Mouse (Mus musculus) cerebellum, postnatal 36 days (tissue): ENCODE results near the gene Insl6.

Source experiments
- DNase-seq, 2 experiments: peaks; one replicate each; pipeline ENCODE4 v3.0.0; 2021 to 2022; ENCODE audit warnings: mixed read lengths in 2 of 2

Gene Insl6

DNA sequence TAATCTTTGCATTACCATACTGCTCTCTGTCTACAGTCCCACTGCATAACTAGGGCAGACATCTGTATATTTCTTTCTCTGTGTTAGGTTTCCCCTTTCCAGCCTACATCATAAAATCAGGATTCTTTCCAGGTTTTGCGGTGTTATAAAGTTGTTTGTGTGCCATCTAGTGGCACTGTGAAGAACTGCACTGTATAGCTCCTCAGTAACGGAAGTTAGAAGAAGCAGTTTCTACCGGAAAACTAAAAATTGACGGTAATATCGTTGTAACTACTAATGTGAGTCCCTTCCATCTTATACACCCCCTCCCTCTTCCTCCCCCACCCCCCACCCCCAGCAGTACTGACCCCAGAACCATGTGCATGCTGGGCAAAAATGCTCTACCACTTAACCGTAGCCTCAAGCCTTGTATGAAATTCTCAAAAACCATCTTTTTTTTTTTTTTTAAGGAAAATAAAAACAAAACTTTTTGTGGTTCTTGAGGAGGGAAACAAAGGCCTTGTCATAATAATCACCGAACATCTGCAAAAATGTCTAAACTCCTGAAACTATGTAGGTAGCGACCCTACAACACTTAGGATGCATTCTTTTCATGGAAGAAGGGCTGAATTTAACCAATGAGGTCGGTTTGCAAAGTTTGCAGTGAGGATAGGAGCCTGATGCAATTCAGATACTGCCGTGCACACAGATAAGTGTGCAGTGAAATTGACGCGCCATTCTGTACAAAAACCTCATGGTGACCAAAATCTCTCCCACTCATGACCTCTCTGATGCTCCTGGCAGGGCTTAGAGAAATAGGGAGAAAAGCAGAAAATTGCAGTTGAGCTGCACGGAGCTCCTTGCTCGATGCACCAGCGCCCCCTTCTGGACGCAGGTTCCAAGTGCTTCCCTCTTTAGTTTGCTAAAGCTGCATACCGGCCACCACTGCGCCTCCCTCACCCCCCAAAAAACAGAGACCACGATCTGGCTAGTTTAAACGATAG is 30.0 kb upstream of the Insl6 start:
- DNase-seq = peak; percentile 88 to 89

DNA sequence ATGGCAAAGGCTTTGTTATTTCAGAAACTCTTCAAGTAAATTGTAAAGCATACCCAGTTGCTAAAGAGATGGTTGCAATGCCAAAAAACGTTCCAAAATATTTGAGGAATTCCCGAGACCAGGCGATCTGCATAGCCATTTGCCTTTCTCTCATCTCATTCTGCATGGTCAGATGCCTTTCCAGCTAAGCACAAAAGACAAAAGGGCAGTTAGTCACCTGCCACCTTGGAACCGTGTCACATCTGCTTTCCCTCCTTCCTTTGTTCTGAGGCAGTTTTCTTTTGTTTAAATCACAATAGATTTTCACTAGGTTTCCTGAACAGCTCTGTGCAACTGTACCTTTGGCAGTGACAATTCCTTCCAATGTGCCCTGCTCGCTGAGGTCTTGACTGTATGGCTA is 25.8 kb upstream of the Insl6 start:
- no peak for DNase-seq

DNA sequence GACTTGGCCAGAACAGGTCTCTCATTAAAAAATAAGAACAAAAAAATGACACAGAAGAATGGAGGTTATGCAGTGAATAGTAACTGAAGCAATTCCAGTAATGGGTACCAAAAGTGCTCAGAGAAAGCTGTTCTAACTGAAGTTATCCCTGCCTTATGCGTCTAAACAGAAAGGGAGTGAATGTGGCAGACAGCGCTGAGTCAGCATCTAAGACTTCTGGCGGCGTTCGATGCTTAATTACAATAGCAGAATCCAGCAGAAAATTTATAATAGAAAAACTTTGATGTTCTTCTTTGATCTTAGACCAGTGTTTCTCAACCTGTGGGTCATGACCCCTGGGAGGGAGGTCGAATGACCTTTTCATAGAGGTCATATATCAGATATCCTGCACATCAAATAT is 20.5 kb upstream of the Insl6 start:
- DNase-seq = no peak

DNA sequence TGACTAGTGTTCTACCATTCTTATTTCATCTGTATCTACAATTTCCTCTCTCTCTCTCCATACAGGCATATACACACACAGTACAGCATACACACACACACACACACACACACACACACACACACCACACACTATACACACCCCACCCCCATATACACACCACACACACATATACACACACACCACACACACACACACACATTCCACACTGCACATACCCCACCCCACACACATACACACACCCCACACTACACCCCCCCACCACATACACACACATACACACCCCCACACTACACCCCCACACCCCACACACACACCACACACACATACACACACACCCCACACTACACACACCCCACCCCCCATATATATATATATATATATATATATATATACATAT is 19.7 kb upstream of the Insl6 start:
- no peak for DNase-seq

DNA sequence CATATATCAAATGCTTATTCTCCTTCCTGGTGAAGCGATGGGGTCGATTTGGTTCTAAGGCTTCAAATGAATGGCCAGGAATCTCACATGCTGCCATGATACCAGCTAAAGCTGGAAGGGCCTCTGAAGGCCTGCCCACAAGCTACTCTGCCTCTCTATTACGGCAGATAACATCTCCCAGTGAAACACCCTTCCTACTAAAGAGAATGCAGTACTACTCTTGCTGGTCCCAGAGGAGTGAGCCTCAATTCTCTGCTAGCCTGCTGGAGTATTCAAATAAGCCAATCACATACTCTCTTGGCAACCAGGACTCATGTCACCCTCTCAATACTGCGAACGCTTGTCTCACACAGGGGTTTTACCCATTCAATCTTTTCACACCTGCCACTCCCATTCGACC is 17.1 kb upstream of the Insl6 start:
- no peak for DNase-seq

DNA sequence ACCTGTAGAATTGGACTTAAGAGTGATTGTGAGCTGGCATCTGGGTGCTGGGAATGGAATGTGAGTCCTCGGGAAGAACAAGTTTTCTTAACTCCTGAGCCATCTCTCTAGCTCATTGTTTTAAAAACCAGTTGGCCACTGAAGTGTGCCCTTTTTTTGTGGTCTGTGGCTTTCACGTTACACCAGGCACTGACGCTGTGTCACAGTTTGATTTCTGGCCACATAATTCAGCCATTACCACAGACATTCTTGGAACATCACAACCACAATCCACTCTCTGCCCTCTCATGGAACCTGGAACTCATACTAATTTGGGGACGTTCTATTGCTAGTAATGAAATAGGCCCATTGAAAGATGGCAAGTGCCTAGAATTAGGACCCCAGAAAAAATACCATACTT is 15.9 kb upstream of the Insl6 start:
- no peak for DNase-seq

DNA sequence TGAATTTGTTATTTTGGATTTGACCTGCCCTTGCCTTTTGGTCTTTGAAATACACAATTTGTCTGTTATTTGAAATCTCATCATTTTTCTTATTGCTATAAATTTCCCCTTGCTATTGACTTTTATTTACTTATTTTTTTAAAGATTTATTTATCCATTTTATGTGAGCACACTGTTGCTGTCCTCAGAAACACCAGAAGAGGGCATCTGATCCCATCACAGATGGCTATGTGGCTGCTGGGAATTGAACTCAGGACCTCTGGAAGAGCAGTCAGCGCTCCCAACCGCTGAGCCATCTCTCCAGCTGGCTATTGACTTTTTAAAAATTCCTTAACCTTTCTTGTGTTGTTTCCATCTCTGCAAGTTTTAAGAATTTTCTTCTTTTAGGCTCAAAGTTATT is 11.5 kb upstream of the Insl6 start:
- no peak for DNase-seq

DNA sequence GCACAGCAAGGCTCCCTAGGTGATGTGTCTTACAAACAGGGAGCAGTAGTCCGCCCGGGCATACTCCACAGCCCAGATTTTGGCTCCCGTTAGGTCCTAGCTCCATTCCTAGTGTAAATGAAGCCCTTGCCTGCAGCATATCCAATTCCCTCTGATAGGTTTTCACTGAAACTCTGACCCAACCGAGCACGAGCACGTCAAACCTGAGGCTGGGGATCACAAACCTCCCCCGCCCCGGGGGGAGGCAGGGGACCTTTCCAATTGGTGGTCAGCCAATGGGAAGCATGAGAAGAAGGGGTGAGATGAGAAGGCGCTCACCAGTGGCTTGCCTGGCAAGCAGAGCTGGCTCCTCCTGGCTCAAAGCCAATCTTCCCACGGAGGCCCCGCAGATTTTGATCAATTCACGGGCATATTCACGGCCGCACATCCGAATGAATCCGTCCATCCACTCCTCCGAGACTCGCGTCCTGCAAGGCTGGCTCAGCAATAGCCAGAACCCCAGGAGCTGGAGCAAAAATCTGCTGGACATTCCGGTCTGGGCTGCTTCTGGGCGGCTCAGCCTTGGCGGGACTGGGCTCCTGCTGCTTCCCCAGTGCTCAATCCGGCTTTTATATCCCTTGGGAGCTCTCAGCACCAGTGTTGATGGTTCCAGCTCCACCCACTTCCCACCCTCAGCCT is 9.1 kb upstream of the Insl6 start, which contains the start of gene Rln1:
Gene Rln1 (minus strand): TSS at position 603 of the 678 bp plus-strand sequence.
- DNase-seq = peak; percentile 31 to 34

DNA sequence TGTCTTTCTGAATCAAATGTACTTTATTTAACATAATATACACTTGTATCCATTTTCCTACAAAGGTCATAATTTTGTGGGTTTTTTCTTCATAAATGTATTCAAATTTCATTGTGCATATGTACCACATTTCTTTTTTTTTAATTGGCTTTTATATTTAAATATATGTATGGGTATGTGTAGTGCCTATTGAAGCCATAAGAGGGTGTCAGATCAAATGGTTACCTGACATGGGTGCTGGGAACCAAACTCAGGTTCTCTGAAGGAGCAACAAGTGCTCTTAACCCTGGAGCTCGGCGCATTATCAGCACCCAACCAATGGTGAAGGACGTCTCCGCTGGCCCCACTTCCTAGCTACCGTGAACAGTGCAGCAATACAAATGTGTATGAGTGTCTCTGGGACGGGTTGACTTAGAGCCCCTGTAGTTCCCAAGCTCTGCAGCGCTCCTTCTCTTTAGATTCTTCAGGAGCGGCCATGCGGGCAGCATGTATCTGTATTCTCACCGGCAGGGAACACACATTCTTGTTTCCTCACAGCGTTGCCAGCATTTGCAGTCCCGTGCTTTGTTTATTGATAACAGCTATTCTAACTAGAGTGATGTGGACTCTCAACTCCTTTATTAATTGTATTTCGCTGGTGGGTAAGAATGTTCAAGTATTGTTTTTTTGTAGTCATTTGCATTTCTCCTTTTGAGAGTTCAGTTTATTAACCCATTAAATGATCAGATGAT is 1.8 kb upstream of the Insl6 start:
- DNase-seq = no peak

DNA sequence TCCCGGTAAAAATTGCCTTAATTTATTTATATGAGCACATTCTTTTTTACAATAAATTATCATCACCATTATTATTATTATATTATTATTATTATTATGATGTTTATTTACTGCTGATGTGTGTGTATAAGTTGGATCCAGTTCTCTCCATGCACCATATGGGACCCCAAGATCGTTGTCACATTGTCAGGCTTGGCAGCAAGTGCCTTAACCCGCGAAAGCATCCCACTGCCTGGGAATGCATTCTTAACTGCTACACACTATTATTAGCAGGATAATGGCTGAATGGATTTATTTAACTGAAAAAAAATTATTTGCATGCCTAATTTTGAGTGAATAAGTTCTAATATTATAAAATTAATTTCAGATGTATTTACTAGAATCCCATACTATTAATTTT is 1.2 kb upstream of the Insl6 start:
- DNase-seq = no peak

DNA sequence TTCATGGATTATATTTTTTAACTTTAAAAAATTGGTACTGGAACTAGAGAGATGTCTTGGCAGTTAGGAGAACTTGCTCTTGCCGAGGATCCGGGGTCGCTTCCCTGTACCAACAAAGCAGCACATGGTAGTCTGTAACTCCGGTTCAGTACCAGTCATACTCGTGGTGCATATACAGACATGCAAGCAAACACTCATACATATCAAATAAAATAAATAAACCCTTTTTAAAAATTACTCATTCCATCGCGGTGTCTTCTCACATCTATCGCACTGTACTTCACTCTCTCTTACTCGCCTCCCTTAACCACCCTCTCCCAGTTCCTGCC is 660 bp upstream of the Insl6 start:
- no peak for DNase-seq

DNA sequence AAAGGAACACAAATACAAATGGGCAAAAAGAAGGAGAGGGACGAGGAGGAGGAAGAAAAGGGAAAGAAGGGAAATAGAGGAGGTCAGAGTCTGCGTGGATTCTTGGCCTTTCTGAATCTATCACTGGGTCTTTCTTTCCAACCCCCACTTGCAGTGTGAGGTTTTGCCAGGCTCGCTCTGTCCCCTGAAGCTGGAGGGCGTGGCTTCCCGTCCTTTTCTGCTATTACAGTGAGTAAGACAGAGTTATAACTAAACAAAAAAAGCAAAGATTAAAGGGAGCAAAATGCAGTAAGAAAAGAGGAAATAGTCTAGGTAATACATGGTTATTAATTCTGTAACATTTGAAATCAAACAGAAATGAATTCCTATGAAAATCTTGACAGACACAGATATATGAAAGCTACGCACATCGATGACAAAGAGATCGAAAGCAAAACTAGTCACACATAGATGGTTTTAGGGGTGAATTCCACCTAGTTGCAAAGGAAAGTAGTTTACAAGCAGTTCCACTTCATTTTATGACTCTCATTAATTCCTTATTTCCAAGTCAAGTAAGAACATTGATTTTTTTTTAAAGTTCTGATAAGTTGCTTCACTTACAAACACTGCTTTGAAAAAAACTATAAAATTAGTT is 1.6 kb downstream of the Insl6 start:
- no peak for DNase-seq

DNA sequence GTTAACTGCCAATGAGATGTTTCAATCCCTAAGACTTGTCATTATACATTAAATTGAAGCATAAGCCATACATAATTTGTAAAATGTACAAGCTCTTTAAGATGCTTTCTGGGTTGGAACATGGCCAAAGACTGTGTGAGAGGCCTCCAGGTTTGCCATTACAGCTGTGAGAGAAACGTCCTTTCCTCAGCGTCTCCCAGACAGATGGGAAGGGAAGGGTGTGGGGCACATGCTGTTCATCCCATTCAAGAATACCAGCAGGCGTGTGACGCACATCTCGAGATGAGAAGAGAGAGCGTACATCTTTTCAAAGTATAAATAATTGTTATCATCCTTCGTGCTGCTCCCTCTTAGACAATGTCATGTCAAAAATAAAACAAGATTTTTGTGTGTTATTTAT is 12.5 kb downstream of the Insl6 start:
- DNase-seq = no peak

DNA sequence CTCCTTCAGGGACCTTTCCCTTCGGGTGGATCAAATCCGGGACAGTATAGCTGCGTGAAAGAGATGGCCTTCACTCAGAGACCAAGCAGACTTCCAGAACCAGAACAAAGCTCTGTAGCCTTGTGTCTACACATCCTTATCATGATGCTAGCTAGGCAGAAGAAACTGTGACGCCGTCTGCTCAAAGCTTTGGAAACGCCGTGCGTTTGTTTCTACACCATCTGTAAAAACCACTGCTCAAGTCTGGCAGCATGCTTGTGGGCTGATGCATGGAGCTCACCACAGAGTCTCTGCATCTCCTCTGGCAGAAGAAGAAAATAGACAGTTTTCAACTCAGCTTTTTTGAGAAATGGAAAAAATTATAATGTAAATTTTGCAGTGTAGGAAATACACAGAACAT is 13.4 kb downstream of the Insl6 start:
- no peak for DNase-seq

DNA sequence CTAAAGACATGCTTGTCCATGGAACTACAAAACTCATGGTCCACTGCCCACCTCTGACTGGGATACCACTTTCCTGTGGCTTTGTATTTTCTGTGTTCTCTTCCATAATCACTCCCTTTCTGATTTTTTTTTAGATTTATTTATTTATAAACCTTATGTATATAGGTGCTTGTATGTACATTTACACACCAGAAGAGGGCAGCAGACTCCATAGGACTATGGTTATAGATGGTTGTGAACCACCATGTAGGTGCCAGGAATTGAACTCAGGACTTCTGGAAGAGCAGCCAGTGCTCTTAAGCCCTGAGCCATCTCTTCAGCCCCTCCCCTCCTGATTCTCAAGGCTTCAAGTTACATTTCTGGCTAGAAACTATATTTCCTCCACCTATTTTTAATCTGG is 16.3 kb downstream of the Insl6 start:
- DNase-seq = no peak

DNA sequence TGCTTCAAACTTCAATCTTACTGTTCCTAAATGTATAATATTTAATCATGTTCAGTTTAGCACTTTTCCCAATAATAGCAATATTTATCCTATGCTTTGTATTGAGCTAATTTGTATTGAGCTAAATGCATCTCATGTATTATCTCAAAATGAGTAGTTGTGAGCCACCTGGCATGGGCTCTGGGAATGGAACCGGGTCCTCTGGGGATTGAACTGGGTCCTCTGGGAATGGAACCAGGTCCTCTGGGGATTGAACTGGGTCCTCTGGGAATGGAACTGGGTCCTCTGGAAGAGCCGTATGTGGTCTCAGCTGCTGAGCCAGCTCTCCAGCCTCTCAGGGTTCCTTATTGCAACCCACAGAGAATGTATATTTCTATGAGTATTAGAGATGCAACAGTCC is 23.0 kb downstream of the Insl6 start:
- DNase-seq = no peak

DNA sequence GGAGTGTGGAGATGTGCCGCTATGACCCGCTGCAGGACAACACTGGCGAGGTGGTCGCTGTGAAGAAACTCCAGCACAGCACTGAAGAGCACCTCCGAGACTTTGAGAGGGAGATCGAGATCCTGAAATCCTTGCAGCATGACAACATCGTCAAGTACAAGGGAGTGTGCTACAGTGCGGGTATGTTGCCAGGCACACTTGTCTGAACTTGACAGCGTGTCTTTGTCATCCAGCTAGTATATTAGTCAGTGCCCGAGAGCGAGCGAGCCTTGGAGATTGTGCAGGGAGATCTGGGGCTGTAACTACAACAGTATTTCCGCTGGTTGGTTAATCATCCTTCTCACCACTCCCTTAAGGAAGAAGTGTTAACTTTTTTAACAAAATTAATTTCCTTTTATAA is 24.2 kb downstream of the Insl6 start:
- DNase-seq = no peak

DNA sequence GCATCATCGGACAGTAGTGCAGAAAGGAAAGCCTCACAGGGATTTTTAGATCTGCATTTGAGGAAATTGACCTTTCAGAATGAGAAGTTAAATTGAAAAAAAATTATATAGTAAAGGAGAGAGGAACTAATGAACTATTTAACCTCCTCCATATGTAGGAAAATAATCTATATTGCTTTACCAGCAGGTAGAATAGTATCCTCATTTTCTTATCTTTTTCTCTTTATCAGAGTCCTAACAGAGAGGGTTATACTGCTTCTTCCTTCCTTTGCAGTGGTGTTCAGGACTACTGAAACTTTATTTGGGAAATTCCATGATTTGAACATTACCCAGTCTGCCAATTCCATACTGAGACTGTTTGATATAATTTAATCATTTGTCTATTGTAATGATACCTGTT is 27.8 kb downstream of the Insl6 start:
- DNase-seq = no peak

DNA sequence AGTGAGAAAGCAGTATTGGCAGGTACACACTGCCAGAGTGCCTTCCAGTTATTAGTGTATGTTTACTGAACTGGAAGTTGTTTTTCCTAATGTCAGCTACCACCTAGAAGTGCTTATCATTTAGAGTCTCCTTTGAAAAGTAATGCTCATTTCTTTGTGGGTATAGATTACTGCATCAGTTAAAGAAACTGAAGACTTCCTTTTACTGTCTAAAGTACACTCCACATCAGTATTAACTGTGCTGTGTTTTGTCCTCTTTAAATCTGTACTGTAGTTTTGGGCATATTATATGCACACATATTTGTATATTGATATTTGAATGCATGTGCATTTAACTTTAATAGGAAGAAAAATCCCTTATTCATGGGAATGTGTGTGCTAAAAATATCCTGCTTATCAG is 29.0 kb downstream of the Insl6 start:
- DNase-seq = no peak

DNA sequence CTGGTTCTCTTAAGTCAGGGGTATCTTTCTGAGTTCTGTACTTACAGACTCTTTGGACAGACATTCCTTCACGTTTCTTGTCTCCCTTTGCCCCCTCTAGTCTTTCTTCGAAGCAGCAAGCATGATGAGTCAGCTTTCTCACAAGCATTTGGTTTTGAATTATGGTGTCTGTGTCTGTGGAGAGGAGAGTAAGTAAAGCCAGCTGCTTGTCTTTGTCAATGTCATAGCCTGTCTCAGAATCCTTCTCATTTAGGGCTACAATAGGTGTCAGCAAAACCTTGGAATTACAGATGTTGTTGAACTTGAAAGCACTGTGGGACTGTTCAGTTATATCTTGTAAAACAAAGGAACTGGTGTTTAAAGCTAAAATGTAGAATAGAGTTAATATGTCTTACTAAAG is 30.4 kb downstream of the Insl6 start:
- DNase-seq = no peak

DNA sequence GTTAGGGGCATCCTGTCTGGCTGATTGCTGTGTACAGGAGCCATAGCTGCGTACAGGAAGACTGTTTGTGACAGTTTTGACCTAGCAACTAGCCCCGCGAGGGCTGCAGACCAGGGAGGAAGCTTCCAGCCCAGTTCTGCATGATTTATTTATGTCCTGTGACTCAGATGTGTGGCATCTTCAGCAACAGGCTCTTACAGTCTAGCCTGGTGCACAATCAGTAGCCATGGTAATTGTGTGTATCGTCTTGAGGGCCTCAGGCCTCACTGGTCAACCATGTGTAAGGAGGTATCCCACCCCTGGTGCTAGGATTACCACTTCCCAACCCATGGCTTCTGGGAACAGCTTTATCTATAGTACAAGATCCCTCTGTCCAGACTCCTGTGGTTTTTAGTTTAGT is 32.6 kb downstream of the Insl6 start:
- DNase-seq = no peak

DNA sequence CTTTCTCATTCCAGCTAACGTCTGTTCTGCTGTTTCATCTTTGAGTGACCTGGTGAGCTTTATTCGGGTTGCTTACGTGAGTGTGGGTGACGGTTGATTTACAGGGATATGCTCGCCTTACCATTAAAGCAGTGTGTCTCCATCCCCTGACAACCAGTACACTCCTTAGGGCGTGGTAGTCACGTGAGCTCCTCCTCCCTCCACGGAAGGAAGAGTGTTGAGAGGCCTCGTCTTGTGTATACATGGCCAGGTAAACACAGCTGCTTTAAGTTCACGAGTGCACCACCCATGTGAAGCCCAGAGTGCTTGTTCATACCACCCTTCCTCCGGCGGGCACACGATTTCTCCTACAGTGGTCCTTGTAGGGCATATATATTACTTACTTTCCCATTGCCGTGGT is 33.6 kb downstream of the Insl6 start:
- DNase-seq = no peak

DNA sequence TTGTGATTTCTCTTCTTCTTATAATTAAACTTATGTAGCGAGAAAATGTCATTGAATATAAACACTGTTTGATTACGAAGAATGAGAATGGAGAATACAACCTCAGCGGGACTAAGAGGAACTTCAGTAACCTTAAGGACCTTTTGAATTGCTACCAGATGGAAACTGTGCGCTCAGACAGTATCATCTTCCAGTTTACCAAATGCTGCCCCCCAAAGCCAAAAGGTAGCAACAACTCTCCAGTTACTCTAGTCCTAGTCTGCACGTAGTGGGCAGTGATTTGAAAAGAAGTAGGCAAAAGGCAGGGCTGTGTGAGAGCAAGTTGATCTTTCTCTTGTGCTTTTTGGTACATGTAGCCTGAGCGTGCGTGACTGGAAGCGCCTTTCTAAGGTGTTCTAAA is 37.3 kb downstream of the Insl6 start:
- no peak for DNase-seq
